Mouse (Mus musculus): ENCODE measurements at regions not wholly inside any gene's neighbourhood (a gene's known extent, or its start where the extent isn't known, plus 50 kb on each side); places are given as distances from the start of the nearest gene placed in this dataset.
A peak's percentile ranks its signal among the peaks of the same experiment; 100 is the strongest.

- 0 out of 2 replicates have a peak, but pooled peaks have one; percentile 57 for ATAC-seq (ENCODE audit: low read depth)
- Histone ChIP-seq H3K36me3 (ENCODE audit: control insufficient read depth, insufficient read depth, low read length) (no peaks in the 10 kb centered on the region), H3K9me3 (ENCODE audit: control insufficient read depth, low read length) (no peaks in the 10 kb centered on the region), H3K4me2 (ENCODE audit: low read depth, low read length) (no peak overlapping the region), H3K4me3 (ENCODE audit: low read depth, low read length) (no peak overlapping the region), H3K9ac (ENCODE audit: low read depth, low read length) (no peak overlapping the region), H3K27me3 (replicated peaks; ENCODE audit: control insufficient read depth, insufficient read depth, low read length) (no peaks in the 10 kb centered on the region), H3K27ac (replicated peaks; ENCODE audit: low read depth, low read length) (no peak overlapping the region), H3K4me1 (ENCODE audit: control insufficient read depth, insufficient read depth, low read length) (no peaks in the 10 kb centered on the region)
- WGBS = 32% methylated on average over 4 of the region's 4 CpGs
- peak; percentile 74 for DNase-seq (ENCODE audit: low spot score)
These were observed 63.9 kb upstream of the Fibin start for GRCm38 (mm10) chr2:110426881-110427280.

- H3K9ac ChIP-seq (ENCODE audit: low read depth, low read length) = no peak overlapping the region
- H3K4me1 ChIP-seq (ENCODE audit: control insufficient read depth, insufficient read depth, low read length) = no peaks in the 10 kb centered on the region
- H3K4me3 ChIP-seq (ENCODE audit: low read depth, low read length) = no peak overlapping the region
- H3K27me3 ChIP-seq (replicated peaks; ENCODE audit: control insufficient read depth, insufficient read depth, low read length) = no peaks in the 10 kb centered on the region
- H3K9me3 ChIP-seq (ENCODE audit: control insufficient read depth, low read length) = no peaks in the 10 kb centered on the region
- WGBS = 89% methylated on average over 3 of the region's 3 CpGs
- ATAC-seq (ENCODE audit: low read depth) = no peak
- H3K4me2 ChIP-seq (ENCODE audit: low read depth, low read length) = no peak overlapping the region
- no peak overlapping the region for H3K27ac ChIP-seq (replicated peaks; ENCODE audit: low read depth, low read length)
- no peak for DNase-seq (ENCODE audit: low spot score)
- H3K36me3 ChIP-seq (ENCODE audit: control insufficient read depth, insufficient read depth, low read length) = no peaks in the 10 kb centered on the region
These were observed 89.7 kb upstream of the Fibin start for GRCm38 (mm10) chr2:110452694-110453093.

DNA sequence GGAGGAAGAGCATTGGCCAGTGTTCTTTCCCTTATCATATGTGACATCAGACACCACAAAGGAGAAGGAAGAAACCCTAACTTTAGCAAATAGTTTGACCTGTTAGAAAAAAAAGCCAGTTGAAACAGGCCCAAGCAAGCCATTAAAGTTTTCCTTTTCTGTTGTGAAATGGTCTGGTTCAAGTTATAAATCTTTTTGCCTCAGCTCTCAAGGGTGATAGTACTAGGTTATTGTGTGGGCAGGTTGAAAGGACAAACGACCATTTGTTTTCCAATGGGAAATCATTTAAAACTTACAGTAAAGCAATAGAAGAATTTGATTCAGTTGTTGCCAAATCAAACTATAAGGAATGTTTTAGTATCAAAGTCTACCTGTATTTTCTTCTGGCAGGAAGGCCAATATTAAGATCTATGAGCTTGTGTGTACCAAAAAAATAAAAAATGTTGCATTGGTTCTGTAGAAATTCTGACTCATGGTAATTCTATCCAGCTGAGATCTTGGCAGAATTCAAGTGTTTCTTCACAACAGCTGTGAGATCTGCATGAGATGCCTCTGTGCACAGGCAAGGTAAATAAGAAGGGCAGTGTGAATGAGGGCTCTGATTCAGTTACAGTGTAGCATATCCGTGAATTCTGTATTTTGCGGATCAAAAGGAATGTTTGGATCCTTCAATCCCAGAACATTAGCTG lies 109.5 kb upstream of the Fibin start:
- ATAC-seq (ENCODE audit: low read depth) = no peak; the same call in 1 of the 2 replicates
- H3K9ac ChIP-seq (ENCODE audit: low read depth, low read length) = no peak overlapping the region
- DNase-seq (ENCODE audit: low spot score) = peak; percentile 65
- no peak overlapping the region for H3K27ac ChIP-seq (replicated peaks; ENCODE audit: low read depth, low read length)
- WGBS = 64% methylated on average over 3 of the region's 3 CpGs
- H3K9me3 ChIP-seq (ENCODE audit: control insufficient read depth, low read length) = 0 out of 2 replicates have a peak, but pooled peaks cover 3% of the 10 kb centered on the region
- H3K27me3 ChIP-seq (replicated peaks; ENCODE audit: control insufficient read depth, insufficient read depth, low read length) = no peaks in the 10 kb centered on the region
- H3K36me3 ChIP-seq (ENCODE audit: control insufficient read depth, insufficient read depth, low read length) = no peaks in the 10 kb centered on the region
- H3K4me3 ChIP-seq (ENCODE audit: low read depth, low read length) = no peak overlapping the region
- H3K4me1 ChIP-seq (ENCODE audit: control insufficient read depth, insufficient read depth, low read length) = no peaks in the 10 kb centered on the region
- H3K4me2 ChIP-seq (ENCODE audit: low read depth, low read length) = no peak overlapping the region

- Histone ChIP-seq H3K4me3 (ENCODE audit: low read depth, low read length) (no peak overlapping the region), H3K27ac (replicated peaks; ENCODE audit: low read depth, low read length) (0 out of 2 replicates have a peak overlapping the region, but pooled peaks have one; percentile 33), H3K9me3 (ENCODE audit: control insufficient read depth, low read length) (no peaks in the 10 kb centered on the region), H3K36me3 (ENCODE audit: control insufficient read depth, insufficient read depth, low read length) (no peaks in the 10 kb centered on the region), H3K4me2 (ENCODE audit: low read depth, low read length) (no peak overlapping the region), H3K4me1 (ENCODE audit: control insufficient read depth, insufficient read depth, low read length) (no peaks in the 10 kb centered on the region), H3K9ac (ENCODE audit: low read depth, low read length) (no peak overlapping the region), H3K27me3 (replicated peaks; ENCODE audit: control insufficient read depth, insufficient read depth, low read length) (no peaks in the 10 kb centered on the region)
- no peak for ATAC-seq (ENCODE audit: low read depth)
- DNase-seq (ENCODE audit: low spot score) = peak; percentile 72
- WGBS = 60% methylated on average over 5 of the region's 5 CpGs
These were observed 113.6 kb upstream of the Fibin start for GRCm38 (mm10) chr2:110476591-110476990.

DNA sequence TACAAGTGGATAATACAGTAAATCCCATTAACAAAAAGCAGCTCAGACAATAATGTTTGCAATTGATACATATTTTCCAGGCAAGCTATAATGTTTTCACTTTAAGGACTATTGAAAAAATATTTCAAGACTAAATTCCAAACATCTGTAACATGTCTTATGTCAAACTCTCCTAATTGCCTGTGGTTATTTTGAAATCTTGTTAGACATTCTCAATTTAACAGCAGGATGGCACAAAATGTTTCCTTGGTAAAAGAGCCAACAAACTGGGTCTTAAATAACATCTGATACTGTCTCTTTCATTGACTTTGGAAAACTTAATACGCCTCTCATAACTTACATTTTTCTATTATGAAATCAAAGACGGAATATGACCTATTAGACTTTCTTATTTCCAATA lies 115.8 kb upstream of the Slc5a12 start:
- Histone ChIP-seq H3K27ac (replicated peaks; ENCODE audit: low read depth, low read length) (no peak overlapping the region), H3K4me1 (ENCODE audit: control insufficient read depth, insufficient read depth, low read length) (no peaks in the 10 kb centered on the region), H3K36me3 (ENCODE audit: control insufficient read depth, insufficient read depth, low read length) (no peaks in the 10 kb centered on the region), H3K9ac (ENCODE audit: low read depth, low read length) (no peak overlapping the region), H3K27me3 (replicated peaks; ENCODE audit: control insufficient read depth, insufficient read depth, low read length) (no peaks in the 10 kb centered on the region), H3K9me3 (ENCODE audit: control insufficient read depth, low read length) (no peaks in the 10 kb centered on the region), H3K4me3 (ENCODE audit: low read depth, low read length) (no peak overlapping the region), H3K4me2 (ENCODE audit: low read depth, low read length) (no peak overlapping the region)
- DNase-seq (ENCODE audit: low spot score) (peak; percentile 31), ATAC-seq (ENCODE audit: low read depth) (no peak)
- WGBS = 71% methylated on average over 2 of the region's 2 CpGs

DNA sequence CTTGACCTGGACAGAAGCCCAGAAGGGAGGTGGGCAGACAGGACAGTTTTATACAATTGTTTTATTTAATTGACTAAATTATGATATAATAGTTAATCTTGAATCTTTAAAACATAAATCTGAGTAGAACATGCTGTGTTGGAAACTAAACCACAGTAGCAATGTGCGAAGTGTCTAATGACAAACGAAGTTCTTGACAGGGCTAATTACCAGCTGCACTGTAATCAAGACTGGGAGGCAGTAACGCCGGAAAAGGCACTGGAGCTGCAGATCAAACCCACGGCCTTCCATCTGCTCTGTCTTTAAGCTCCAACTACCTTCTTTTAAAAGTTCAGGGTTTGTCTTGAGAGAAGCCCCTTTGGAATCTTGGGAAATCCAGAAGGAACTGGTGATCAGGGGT lies 110.9 kb upstream of the Slc5a12 start:
- no peak for DNase-seq (ENCODE audit: low spot score)
- Histone ChIP-seq H3K27ac (replicated peaks; ENCODE audit: low read depth, low read length) (peak overlapping the region; percentile 12; the same call in 1 of the 2 replicates), H3K9me3 (ENCODE audit: control insufficient read depth, low read length) (no peaks in the 10 kb centered on the region), H3K36me3 (ENCODE audit: control insufficient read depth, insufficient read depth, low read length) (no peaks in the 10 kb centered on the region), H3K4me2 (ENCODE audit: low read depth, low read length) (no peak overlapping the region), H3K4me1 (ENCODE audit: control insufficient read depth, insufficient read depth, low read length) (no peaks in the 10 kb centered on the region), H3K4me3 (ENCODE audit: low read depth, low read length) (no peak overlapping the region), H3K27me3 (replicated peaks; ENCODE audit: control insufficient read depth, insufficient read depth, low read length) (no peaks in the 10 kb centered on the region), H3K9ac (ENCODE audit: low read depth, low read length) (no peak overlapping the region)
- no peak for ATAC-seq (ENCODE audit: low read depth)
- WGBS = 44% methylated on average over 5 of the region's 5 CpGs

GRCm38 (mm10) chr2:110486724-110487123 lies 110.4 kb upstream of the Slc5a12 start:
- H3K27me3 ChIP-seq (replicated peaks; ENCODE audit: control insufficient read depth, insufficient read depth, low read length) = no peaks in the 10 kb centered on the region
- H3K9ac ChIP-seq (ENCODE audit: low read depth, low read length) = no peak overlapping the region
- 33% methylated on average over 4 of the region's 4 CpGs for WGBS
- ATAC-seq (ENCODE audit: low read depth) (no peak), DNase-seq (ENCODE audit: low spot score) (peak; percentile 50)
- no peak overlapping the region for H3K4me3 ChIP-seq (ENCODE audit: low read depth, low read length)
- peak overlapping the region; percentile 12; the same call in 1 of the 2 replicates for H3K27ac ChIP-seq (replicated peaks; ENCODE audit: low read depth, low read length)
- no peaks in the 10 kb centered on the region for H3K4me1 ChIP-seq (ENCODE audit: control insufficient read depth, insufficient read depth, low read length)
- H3K9me3 ChIP-seq (ENCODE audit: control insufficient read depth, low read length) = no peaks in the 10 kb centered on the region
- H3K4me2 ChIP-seq (ENCODE audit: low read depth, low read length) = no peak overlapping the region
- H3K36me3 ChIP-seq (ENCODE audit: control insufficient read depth, insufficient read depth, low read length) = no peaks in the 10 kb centered on the region

- Histone ChIP-seq H3K4me2 (ENCODE audit: low read depth, low read length) (no peak overlapping the region), H3K27ac (replicated peaks; ENCODE audit: low read depth, low read length) (no peak overlapping the region), H3K36me3 (ENCODE audit: control insufficient read depth, insufficient read depth, low read length) (no peaks in the 10 kb centered on the region), H3K4me1 (ENCODE audit: control insufficient read depth, insufficient read depth, low read length) (no peaks in the 10 kb centered on the region), H3K27me3 (replicated peaks; ENCODE audit: control insufficient read depth, insufficient read depth, low read length) (no peaks in the 10 kb centered on the region), H3K9me3 (ENCODE audit: control insufficient read depth, low read length) (no peaks in the 10 kb centered on the region), H3K9ac (ENCODE audit: low read depth, low read length) (no peak overlapping the region), H3K4me3 (ENCODE audit: low read depth, low read length) (no peak overlapping the region)
- no peak for ATAC-seq (ENCODE audit: low read depth)
- DNase-seq (ENCODE audit: low spot score) = no peak
- WGBS = 67% methylated on average over 7 of the region's 7 CpGs
These were observed 109.1 kb upstream of the Slc5a12 start for GRCm38 (mm10) chr2:110487950-110488349.

DNA sequence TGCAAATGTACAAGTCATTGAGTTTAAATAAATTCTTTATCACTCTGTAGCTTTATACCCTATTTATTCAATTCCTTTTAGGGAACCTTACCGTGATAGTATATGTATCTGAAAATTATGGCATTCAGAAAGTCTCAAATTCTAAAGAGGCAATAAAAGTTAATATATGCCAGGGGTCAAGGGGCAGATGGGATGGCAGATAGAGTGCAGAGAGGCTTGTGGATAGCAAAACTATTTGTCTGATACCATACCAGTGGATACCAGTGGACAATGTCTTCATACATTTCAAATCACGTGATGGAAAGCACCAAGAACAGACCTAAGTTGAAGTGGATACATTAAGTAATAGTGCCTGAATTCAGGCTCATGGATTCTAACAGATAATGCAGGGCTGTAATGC lies 95.3 kb upstream of the Slc5a12 start:
- DNase-seq (ENCODE audit: low spot score) (no peak), ATAC-seq (ENCODE audit: low read depth) (no peak)
- no peaks in the 10 kb centered on the region for H3K27me3 ChIP-seq (replicated peaks; ENCODE audit: control insufficient read depth, insufficient read depth, low read length)
- WGBS = 71% methylated on average over 2 of the region's 2 CpGs
- no peak overlapping the region for H3K9ac ChIP-seq (ENCODE audit: low read depth, low read length)
- H3K4me3 ChIP-seq (ENCODE audit: low read depth, low read length) = no peak overlapping the region
- H3K4me1 ChIP-seq (ENCODE audit: control insufficient read depth, insufficient read depth, low read length) = no peaks in the 10 kb centered on the region
- H3K36me3 ChIP-seq (ENCODE audit: control insufficient read depth, insufficient read depth, low read length) = no peaks in the 10 kb centered on the region
- no peak overlapping the region for H3K27ac ChIP-seq (replicated peaks; ENCODE audit: low read depth, low read length)
- no peaks in the 10 kb centered on the region for H3K9me3 ChIP-seq (ENCODE audit: control insufficient read depth, low read length)
- no peak overlapping the region for H3K4me2 ChIP-seq (ENCODE audit: low read depth, low read length)
